Mouse (Mus musculus) stomach, postnatal 0 days (tissue): ENCODE data around the gene Rsbn1l.

ENCODE experiments used
- CTCF ChIP-seq: IDR thresholded peaks from 2 replicates; pipeline ENCODE4 v1.5.1; 2016; ENCODE audit warnings: antibody characterized with exemption, low read depth, mild to moderate bottlenecking, moderate library complexity
- EP300 ChIP-seq: optimal IDR thresholded peaks from 2 replicates; pipeline ENCODE3; 2016; ENCODE audit warnings: antibody characterized with exemption

GRCm38 (mm10) chr5:20861901-20862300 lies 94.3 kb downstream of the Rsbn1l start:
- TF ChIP-seq CTCF (no peak), EP300 (no peak)
